Mouse (Mus musculus) right cerebral cortex, postnatal 4 days (tissue): ENCODE data around the gene Prpf39.

ENCODE experiments used
- DNase-seq: peaks from one replicate; pipeline ENCODE4 v3.0.0-alpha.2; 2022

Prpf39 gene

GRCm38 (mm10) chr12:65036190-65036870, at the start of gene Prpf39:
Prpf39 (plus strand) TSS chr12:65036333.
- DNase-seq = peak; percentile 92

GRCm38 (mm10) chr12:65007725-65008124, 28.4 kb upstream of the Prpf39 start:
- DNase-seq = no peak

- DNase-seq = no peak
These were observed 13.3 kb upstream of the Prpf39 start for GRCm38 (mm10) chr12:65022842-65023241.

- DNase-seq = no peak
These were observed 319 bp upstream of the Prpf39 start for GRCm38 (mm10) chr12:65035839-65036189.

GRCm38 (mm10) chr12:65036892-65037545, 886 bp downstream of the Prpf39 start:
- no peak for DNase-seq

GRCm38 (mm10) chr12:65037546-65037937, 1.4 kb downstream of the Prpf39 start:
- DNase-seq = no peak

GRCm38 (mm10) chr12:65048799-65049198, 12.7 kb downstream of the Prpf39 start:
- no peak for DNase-seq

- no peak for DNase-seq
These were observed 22.1 kb downstream of the Prpf39 start for GRCm38 (mm10) chr12:65058203-65058602.

- no peak for DNase-seq
These were observed 24.9 kb downstream of the Prpf39 start for GRCm38 (mm10) chr12:65061082-65061481.

GRCm38 (mm10) chr12:65065241-65065640, 29.1 kb downstream of the Prpf39 start:
- DNase-seq = no peak

- DNase-seq = no peak
These were observed 30.1 kb downstream of the Prpf39 start for GRCm38 (mm10) chr12:65066234-65066633.

- DNase-seq = no peak
These were observed 32.3 kb downstream of the Prpf39 start for GRCm38 (mm10) chr12:65068409-65068808.

GRCm38 (mm10) chr12:65072911-65073610, 36.9 kb downstream of the Prpf39 start:
- DNase-seq = no peak

GRCm38 (mm10) chr12:65073611-65074178, 37.6 kb downstream of the Prpf39 start, which contains the start of gene Fkbp3:
Fkbp3 (minus strand) TSS chr12:65074007.
- DNase-seq = peak; percentile 94

- no peak for DNase-seq
These were observed 38.5 kb downstream of the Prpf39 start for GRCm38 (mm10) chr12:65074651-65075050.

- peak; percentile 83 for DNase-seq
These were observed 39.1 kb downstream of the Prpf39 start, which contains the start of gene Fancm for GRCm38 (mm10) chr12:65075085-65075732. Fancm (plus strand) TSS chr12:65075603.

- no peak for DNase-seq
These were observed 39.7 kb downstream of the Prpf39 start for GRCm38 (mm10) chr12:65075733-65076310.

- no peak for DNase-seq
These were observed 40.8 kb downstream of the Prpf39 start for GRCm38 (mm10) chr12:65076906-65077305.

- no peak for DNase-seq
These were observed 72.6 kb downstream of the Prpf39 start for GRCm38 (mm10) chr12:65108746-65109145.

GRCm38 (mm10) chr12:65111503-65111902, 75.4 kb downstream of the Prpf39 start:
- DNase-seq = no peak

GRCm38 (mm10) chr12:65112811-65113210, 76.7 kb downstream of the Prpf39 start:
- no peak for DNase-seq
